Mouse (Mus musculus) liver, embryonic 13.5 days (tissue): ENCODE data around the gene Fsip1. TPM values are rescaled to one million over a fixed set of nuclear protein-coding genes. Genes with fewer than 3 reads are reported as not detected.

ENCODE experiments used
- ATAC-seq: fragments of 200-750 bp; cut with Nextera tagmentation; 2 replicates; pipeline ENCODE4 v1.8.0; 2017; ENCODE audit warnings: low read depth, mild to moderate bottlenecking, moderate number of reproducible peaks, moderate library complexity
- DNase-seq: peaks from one replicate; pipeline ENCODE4 v3.0.0; 2022
- H3K27ac ChIP-seq: fragments of 300-500 bp; sonication (generic); 2 replicates; pipeline ENCODE4 v1.5.1; 2015; ENCODE audit warnings: moderate library complexity, mild to moderate bottlenecking, inconsistent platforms
- H3K27me3 ChIP-seq: fragments of 300-500 bp; sonication (generic); 2 replicates; pipeline ENCODE4 v1.6.1; 2015; ENCODE audit warnings: mild to moderate bottlenecking, inconsistent platforms
- H3K36me3 ChIP-seq: fragments of 300-500 bp; sonication (generic); 2 replicates; pipeline ENCODE4 v1.6.1; 2015; ENCODE audit warnings: mild to moderate bottlenecking, inconsistent platforms
- H3K4me1 ChIP-seq: fragments of 300-500 bp; sonication (generic); replicated peaks from 2 replicates; pipeline ENCODE4 v1.6.1; 2015; ENCODE audit warnings: inconsistent platforms
- H3K4me2 ChIP-seq: fragments of 300-500 bp; sonication (generic); 2 replicates; pipeline ENCODE4 v1.6.1; 2015; ENCODE audit warnings: inconsistent platforms, mild to moderate bottlenecking, moderate library complexity
- H3K4me3 ChIP-seq: fragments of 300-500 bp; sonication (generic); replicated peaks from 2 replicates; pipeline ENCODE4 v1.5.1; 2015; ENCODE audit warnings: mild to moderate bottlenecking, inconsistent platforms
- H3K9ac ChIP-seq: fragments of 300-500 bp; sonication (generic); 2 replicates; pipeline ENCODE4 v1.6.1; 2015; ENCODE audit warnings: mild to moderate bottlenecking, inconsistent platforms
- H3K9me3 ChIP-seq: fragments of 300-500 bp; sonication (generic); replicated peaks from 2 replicates; pipeline ENCODE4 v1.6.1; 2016; ENCODE audit warnings: inconsistent platforms
- WGBS: fragments of 180-500 bp; shearing (Covaris S2); methylation state at CpG from one replicate; pipeline ENCODE4 v1.1.7; 2015; ENCODE audit not compliant: insufficient replicate concordance; 5-methylcytosine and 5-hydroxymethylcytosine counted together
- microRNA-seq: library from miRNA; unstranded; fragments of <30 nt; microRNA quantifications from one replicate; pipeline ENCODE4, GENCODE M21; 2016
- polyA plus RNA-seq: library from polyadenylated mRNA; unstranded; fragments of >200 nt; fragmentation: Nextera tagmentation; extraction: Ambion mirVana; gene quantifications from 2 replicates; pipeline ENCODE4 v1.2.1, GENCODE M21; 2015

Gene Fsip1
- polyA plus RNA-seq, 1 experiment from 2014 or later: 0.13 TPM

DNA sequence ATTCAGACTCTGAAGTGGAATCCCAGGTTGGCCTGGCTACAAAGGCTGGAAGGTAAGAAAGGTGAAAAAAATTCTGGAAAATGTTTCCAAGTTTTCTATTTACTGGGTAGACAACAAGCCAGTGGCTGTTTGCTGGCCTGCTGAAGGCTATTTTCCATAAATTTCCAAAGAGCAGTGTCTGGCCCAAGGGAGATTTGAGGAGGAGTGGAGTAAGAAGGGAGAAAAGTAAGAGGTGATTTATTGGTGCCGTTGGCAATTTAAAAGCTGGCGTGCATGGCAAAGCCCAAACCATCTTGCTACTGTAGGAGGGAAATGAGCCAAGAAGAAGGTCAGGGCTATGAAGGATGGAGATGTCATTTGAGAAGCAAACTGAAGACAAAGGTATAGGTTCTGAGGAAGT is 171.1 kb downstream of the Fsip1 start:
- Histone ChIP-seq H3K27ac (no peak overlapping the region), H3K9ac (no peak overlapping the region), H3K9me3 (no peaks in the 10 kb centered on the region), H3K4me3 (no peak overlapping the region), H3K4me2 (no peak overlapping the region), H3K4me1 (no peaks in the 10 kb centered on the region), H3K36me3 (no peaks in the 10 kb centered on the region), H3K27me3 (no peaks in the 10 kb centered on the region)
- DNase-seq: no peak
- ATAC-seq: no peak
- WGBS: 84% methylated on average over 2 of the region's 2 CpGs

DNA sequence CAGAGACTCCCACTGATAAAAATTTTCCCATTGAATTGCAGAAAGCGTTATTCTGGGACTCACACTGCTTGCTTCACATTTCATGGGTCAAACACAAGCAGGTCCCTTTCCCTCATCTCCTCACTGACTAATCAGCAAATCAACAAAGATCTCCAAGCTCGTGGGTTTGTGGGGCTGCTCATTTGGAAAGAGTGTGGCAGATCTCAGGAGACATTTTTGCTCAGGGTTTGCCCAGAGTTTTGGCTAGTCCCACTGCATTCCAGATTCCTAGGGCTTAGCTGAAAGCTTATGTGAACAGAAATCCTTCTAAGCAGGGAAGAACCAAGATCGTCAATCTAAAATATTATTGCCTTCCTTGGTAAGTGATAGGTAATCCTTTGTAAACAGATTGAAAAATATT is 172.1 kb downstream of the Fsip1 start:
- Histone ChIP-seq H3K4me3 (no peak overlapping the region), H3K36me3 (no peaks in the 10 kb centered on the region), H3K4me1 (no peaks in the 10 kb centered on the region), H3K27ac (no peak overlapping the region), H3K27me3 (no peaks in the 10 kb centered on the region), H3K9me3 (no peaks in the 10 kb centered on the region), H3K9ac (no peak overlapping the region), H3K4me2 (no peak overlapping the region)
- WGBS: 44% methylated on average over 3 of the region's 3 CpGs
- ATAC-seq (no peak), DNase-seq (no peak)

DNA sequence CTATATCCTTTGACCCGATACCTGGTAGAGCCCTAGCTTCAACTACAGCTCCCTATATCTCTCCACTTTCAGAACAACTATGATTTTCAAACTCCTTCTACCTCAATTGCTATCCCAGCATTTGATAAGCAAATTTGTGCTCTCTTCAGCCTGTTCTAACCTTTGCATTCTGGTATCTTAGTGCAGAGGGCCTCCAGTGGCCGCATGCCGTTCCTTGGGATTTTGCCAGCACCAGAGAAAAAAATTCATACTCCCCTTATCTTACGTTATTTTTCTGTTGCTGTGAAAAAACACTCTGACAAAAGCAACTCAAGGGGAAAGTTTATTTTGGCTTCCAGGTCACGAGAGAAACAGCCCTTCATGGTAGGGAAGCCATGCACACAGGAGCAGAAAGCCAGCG is 173.1 kb downstream of the Fsip1 start:
- WGBS: 72% methylated on average over 6 of the region's 6 CpGs
- Histone ChIP-seq H3K27me3 (no peaks in the 10 kb centered on the region), H3K4me1 (no peaks in the 10 kb centered on the region), H3K36me3 (no peaks in the 10 kb centered on the region), H3K9me3 (no peaks in the 10 kb centered on the region), H3K27ac (no peak overlapping the region), H3K9ac (no peak overlapping the region), H3K4me3 (no peak overlapping the region), H3K4me2 (no peak overlapping the region)
- ATAC-seq (no peak), DNase-seq (no peak)

DNA sequence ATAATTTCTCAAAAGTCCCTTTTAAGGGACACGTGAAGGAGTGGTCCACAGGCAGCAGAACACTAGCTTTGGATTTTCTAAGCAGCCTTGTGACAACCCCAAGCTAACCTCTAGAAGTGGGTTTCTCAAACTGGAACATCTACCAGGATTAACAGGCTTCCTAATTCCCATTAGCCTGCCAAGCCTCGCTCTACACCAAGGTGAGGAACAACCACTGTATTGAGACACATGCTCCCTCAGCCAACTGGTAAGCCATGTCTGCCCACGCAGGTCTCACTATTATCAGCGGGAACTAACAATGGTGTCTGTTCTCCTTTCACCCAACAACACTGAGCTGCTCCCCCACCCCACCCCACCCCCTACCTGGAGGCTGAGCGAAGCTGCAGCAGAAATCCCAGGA is 175.2 kb downstream of the Fsip1 start:
- Histone ChIP-seq H3K9me3 (no peaks in the 10 kb centered on the region), H3K36me3 (no peaks in the 10 kb centered on the region), H3K27me3 (no peaks in the 10 kb centered on the region), H3K9ac (no peak overlapping the region), H3K27ac (no peak overlapping the region), H3K4me1 (no peaks in the 10 kb centered on the region), H3K4me2 (no peak overlapping the region), H3K4me3 (no peak overlapping the region)
- ATAC-seq (no peak), DNase-seq (no peak)
- 67% methylated on average over 5 of the region's 5 CpGs for whole genome bisulfite sequencing

Small RNA genes within 50 kb of the gene (microRNA-seq; reads per million reads assigned to microRNA genes)
- gene Gm22800: not detected

Other genes starting within 250 kb of the Fsip1 start
- gene Thbs1, start 145.1 kb downstream of the Fsip1 start, polyA plus RNA-seq: 30.1 and 41.9 TPM in 2 replicates
- 0.38 TPM in 2 replicates for gene Gpr176, start 116.5 kb upstream of the Fsip1 start, polyA plus RNA-seq
- gene Eif2ak4, start 131.7 kb upstream of the Fsip1 start, polyA plus RNA-seq: 4.6 and 5.1 TPM in 2 replicates
- gene Srp14, start 222.7 kb upstream of the Fsip1 start, polyA plus RNA-seq: 120 and 130 TPM in 2 replicates